Mouse (Mus musculus) limb, embryonic 10.5 days (tissue): ENCODE results near the gene Tssc4. TPM values are rescaled to one million over a fixed set of nuclear protein-coding genes. Genes with fewer than 3 reads are reported as not detected.

ENCODE experiments used
- DNase-seq: peaks from one replicate; pipeline ENCODE4 v3.0.0-alpha.2; 2017; ENCODE audit warnings: low spot score
- H3K27ac ChIP-seq: fragments of 300-500 bp; sonication (generic); 2 replicates; pipeline ENCODE4 v1.5.1; 2016; ENCODE audit warnings: mild to moderate bottlenecking
- H3K27me3 ChIP-seq: fragments of 300-500 bp; sonication (generic); 2 replicates; pipeline ENCODE4 v1.6.1; 2016; ENCODE audit warnings: low read depth, mild to moderate bottlenecking; ENCODE audit not compliant: poor library complexity, severe bottlenecking
- H3K36me3 ChIP-seq: fragments of 300-500 bp; sonication (generic); 2 replicates; pipeline ENCODE4 v1.6.1; 2016; ENCODE audit warnings: mild to moderate bottlenecking, moderate library complexity
- H3K4me1 ChIP-seq: fragments of 300-500 bp; sonication (generic); 2 replicates; pipeline ENCODE4 v1.6.1; 2016
- H3K4me3 ChIP-seq: fragments of 300-500 bp; sonication (generic); 2 replicates; pipeline ENCODE4 v1.5.1; 2016; ENCODE audit warnings: mild to moderate bottlenecking, moderate library complexity
- H3K9me3 ChIP-seq: fragments of 300-500 bp; sonication (generic); replicated peaks from 2 replicates; pipeline ENCODE4 v1.6.1; 2016; ENCODE audit warnings: mild to moderate bottlenecking
- WGBS: fragments of 180-500 bp; shearing (Covaris S2); methylation state at CpG from one replicate; pipeline ENCODE4 v1.1.7; 2016; 5-methylcytosine and 5-hydroxymethylcytosine counted together
- polyA plus RNA-seq: library from polyadenylated mRNA; unstranded; fragments of >200 nt; fragmentation: Nextera tagmentation; extraction: Ambion mirVana; gene quantifications from 2 replicates; pipeline ENCODE4 v1.2.1, GENCODE M21; 2016

Gene Tssc4
- polyA plus RNA-seq: 145 and 157 TPM in 2 replicates

DNA sequence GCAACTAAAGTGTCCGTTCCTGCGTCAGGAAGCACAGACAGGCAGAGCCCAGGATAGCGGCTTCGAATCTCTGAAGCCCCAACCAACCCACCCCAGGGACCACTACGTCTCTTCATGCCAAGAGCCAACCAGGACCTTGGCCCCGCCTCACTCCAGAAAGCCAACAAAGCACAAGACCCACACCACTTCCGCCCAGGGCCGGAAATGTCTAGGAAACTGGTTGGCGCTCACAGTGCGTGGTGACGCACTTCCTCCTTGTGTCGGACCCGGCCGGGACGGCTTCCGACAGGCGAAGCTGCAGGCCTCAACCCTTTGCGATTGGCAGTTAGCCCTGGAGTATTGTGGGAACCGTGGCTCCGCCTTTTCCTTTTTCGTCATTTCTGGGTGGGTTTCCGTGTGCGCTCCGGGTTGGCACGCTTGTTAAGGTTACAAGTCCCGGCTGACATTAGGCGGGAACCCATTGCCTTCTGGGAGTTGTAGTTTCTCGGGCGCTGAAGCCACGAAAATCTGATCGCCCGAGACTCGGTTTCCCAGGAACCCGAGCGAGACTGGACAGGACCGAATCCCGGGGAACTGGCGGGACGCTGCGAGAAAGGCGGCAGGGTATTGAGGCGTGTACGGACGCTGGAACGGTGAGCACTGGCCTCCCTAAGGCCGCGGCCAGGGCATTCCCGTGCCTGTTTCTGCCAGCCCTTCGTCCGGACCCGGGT is at the start of gene Tssc4:
Gene Tssc4, plus strand, starts transcription at position 368 of the 710 bp plus-strand sequence.
- Histone ChIP-seq H3K4me3 (peak within 1 kb of the TSS; percentile 87), H3K4me1 (peaks cover 30% of the 10 kb centered on the region), H3K27ac (peak within 1 kb of the TSS; percentile 91), H3K9me3 (no peaks in the 10 kb centered on the region), H3K27me3 (no peaks in the 10 kb centered on the region), H3K36me3 (peaks cover 71% of the 10 kb centered on the region)
- DNase-seq: peak; percentile 96
- under 1% methylated on average over 51 of the region's 51 CpGs for WGBS

DNA sequence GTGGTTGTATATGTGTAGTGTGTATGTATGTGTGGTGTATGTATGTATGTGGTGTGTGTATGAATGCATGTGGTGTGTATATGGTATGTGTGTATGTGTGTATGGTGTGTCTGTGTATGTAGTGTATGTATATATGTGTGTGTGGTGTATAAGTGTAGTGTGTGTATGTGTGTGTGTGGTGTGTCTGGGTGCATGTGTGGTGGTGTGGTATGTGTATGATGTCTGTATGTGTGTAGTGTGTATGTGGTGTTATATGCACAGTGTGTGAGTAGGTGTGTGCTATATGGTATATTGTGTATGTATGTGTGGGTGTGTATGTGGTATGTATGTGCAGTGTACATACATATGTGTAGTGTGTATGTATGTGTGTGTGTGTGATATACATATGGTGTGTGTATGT is 49.0 kb upstream of the Tssc4 start:
- Histone ChIP-seq H3K4me1 (peaks cover 20% of the 10 kb centered on the region), H3K9me3 (no peaks in the 10 kb centered on the region), H3K27me3 (no peaks in the 10 kb centered on the region), H3K4me3 (no peak overlapping the region), H3K27ac (no peak overlapping the region), H3K36me3 (no peaks in the 10 kb centered on the region)
- DNase-seq: no peak

DNA sequence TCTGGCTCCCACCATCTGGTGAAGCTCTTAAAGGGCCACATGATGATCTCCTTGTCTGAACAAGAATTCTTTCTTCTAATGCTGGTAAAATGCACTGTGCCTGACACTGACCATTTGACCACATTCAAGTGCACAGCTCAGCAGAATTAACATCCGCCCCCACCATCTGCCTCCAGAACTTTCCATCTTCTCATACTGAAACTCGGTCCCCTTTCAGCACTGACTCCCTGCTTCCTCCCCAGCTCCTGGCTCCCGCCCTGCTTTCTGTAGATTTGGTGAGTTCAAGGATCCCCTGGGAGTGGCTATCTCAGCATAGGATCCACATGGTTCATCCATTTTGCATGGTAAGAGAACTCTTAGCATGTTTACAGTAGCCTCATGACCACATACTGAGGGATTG is 48.3 kb upstream of the Tssc4 start:
- no peak for DNase-seq
- no peak overlapping the region for H3K4me3 ChIP-seq
- peaks cover 15% of the 10 kb centered on the region for H3K4me1 ChIP-seq
- peak overlapping the region; percentile 15; the same call in 1 of the 2 replicates for H3K27ac ChIP-seq
- H3K36me3 ChIP-seq: no peaks in the 10 kb centered on the region
- 76% methylated on average over 3 of the region's 3 CpGs for WGBS
- no peaks in the 10 kb centered on the region for H3K27me3 ChIP-seq
- H3K9me3 ChIP-seq: no peaks in the 10 kb centered on the region

DNA sequence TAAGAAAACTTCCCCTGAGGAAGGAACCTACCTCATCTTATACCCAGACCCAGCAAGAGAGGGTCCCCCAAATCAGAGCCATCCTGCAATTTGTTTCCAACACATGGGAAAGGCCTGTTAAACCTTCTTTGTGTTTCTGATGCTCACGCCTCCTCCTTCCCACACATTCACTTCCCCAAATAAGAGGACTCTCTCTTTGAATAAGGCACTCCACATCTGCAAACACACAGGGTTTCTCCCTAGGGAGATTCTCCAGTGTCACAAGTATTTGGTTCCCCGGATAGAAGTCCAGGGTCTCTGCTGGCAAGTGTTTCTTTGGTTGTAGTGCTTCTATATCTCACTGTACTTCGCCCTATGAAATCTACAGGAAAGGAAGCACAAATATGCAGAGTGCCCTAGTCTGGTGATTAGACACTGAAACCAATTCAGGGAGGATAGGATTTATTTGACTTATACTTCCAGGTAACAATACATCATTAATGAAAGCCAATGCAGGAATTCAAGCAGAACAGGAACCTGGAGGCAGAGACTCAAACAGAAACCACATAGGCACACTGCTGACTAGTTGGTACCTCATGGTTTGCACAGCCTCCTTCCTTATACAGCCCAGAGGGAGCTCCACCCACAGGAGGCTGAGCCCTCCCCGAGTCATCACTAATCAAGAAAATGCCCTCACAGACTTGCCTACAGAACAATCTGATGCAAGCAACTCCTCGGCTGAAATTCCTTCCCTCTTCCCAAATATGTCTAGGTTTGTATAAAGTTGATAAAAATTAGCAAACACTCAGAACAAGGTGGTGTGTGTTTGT is 47.5 kb upstream of the Tssc4 start:
- Histone ChIP-seq H3K4me1 (peaks cover 9% of the 10 kb centered on the region), H3K4me3 (no peak overlapping the region), H3K9me3 (no peaks in the 10 kb centered on the region), H3K27ac (no peak overlapping the region), H3K27me3 (no peaks in the 10 kb centered on the region), H3K36me3 (no peaks in the 10 kb centered on the region)
- 70% methylated on average over 5 of the region's 5 CpGs for WGBS
- no peak for DNase-seq

DNA sequence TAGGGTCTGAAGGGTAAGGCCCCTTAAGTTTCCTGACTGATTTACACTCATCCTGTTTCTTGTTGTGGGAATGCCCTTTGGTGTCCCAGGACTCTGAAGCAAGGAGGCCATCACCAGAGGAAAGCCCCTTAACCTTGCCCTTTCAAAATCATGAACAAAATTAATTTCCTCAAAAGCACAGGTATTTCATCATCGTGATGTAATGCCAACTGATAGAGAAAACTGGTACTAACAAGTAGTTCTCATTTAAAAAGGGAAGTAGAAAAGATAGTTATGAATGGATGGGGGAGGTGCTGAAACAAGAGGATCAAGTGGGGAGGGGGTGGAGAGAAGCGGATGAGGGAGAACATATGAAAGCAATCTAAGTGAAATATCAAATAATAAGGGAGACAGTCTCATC is 45.5 kb upstream of the Tssc4 start:
- H3K27ac ChIP-seq: no peak overlapping the region
- no peak for DNase-seq
- H3K36me3 ChIP-seq: no peaks in the 10 kb centered on the region
- no peak overlapping the region for H3K4me3 ChIP-seq
- no peaks in the 10 kb centered on the region for H3K27me3 ChIP-seq
- H3K4me1 ChIP-seq: peaks cover 4% of the 10 kb centered on the region
- 93% methylated on average over 2 of the region's 2 CpGs for WGBS
- no peaks in the 10 kb centered on the region for H3K9me3 ChIP-seq

GRCm38 (mm10) chr7:143024293-143024692 is 44.8 kb upstream of the Tssc4 start:
- H3K4me1 ChIP-seq: peaks cover 4% of the 10 kb centered on the region
- no peaks in the 10 kb centered on the region for H3K9me3 ChIP-seq
- no peak overlapping the region for H3K4me3 ChIP-seq
- no peaks in the 10 kb centered on the region for H3K27me3 ChIP-seq
- H3K36me3 ChIP-seq: no peaks in the 10 kb centered on the region
- H3K27ac ChIP-seq: no peak overlapping the region
- DNase-seq: no peak
- 95% methylated on average over 1 of the region's 1 CpGs for WGBS

GRCm38 (mm10) chr7:143025496-143025895 is 43.6 kb upstream of the Tssc4 start:
- DNase-seq: no peak
- Histone ChIP-seq H3K36me3 (no peaks in the 10 kb centered on the region), H3K27me3 (no peaks in the 10 kb centered on the region), H3K9me3 (no peaks in the 10 kb centered on the region), H3K4me1 (peaks cover 2% of the 10 kb centered on the region), H3K27ac (no peak overlapping the region), H3K4me3 (no peak overlapping the region)
- 94% methylated on average over 3 of the region's 3 CpGs for WGBS

GRCm38 (mm10) chr7:143027196-143027595 is 41.9 kb upstream of the Tssc4 start:
- H3K4me1 ChIP-seq: no peaks in the 10 kb centered on the region
- 95% methylated on average over 4 of the region's 4 CpGs for WGBS
- no peak overlapping the region for H3K4me3 ChIP-seq
- no peak overlapping the region for H3K27ac ChIP-seq
- H3K36me3 ChIP-seq: no peaks in the 10 kb centered on the region
- no peaks in the 10 kb centered on the region for H3K27me3 ChIP-seq
- DNase-seq: no peak
- no peaks in the 10 kb centered on the region for H3K9me3 ChIP-seq

GRCm38 (mm10) chr7:143031816-143032215 is 37.2 kb upstream of the Tssc4 start:
- H3K4me3 ChIP-seq: no peak overlapping the region
- no peaks in the 10 kb centered on the region for H3K9me3 ChIP-seq
- H3K36me3 ChIP-seq: no peaks in the 10 kb centered on the region
- H3K27ac ChIP-seq: no peak overlapping the region
- no peaks in the 10 kb centered on the region for H3K4me1 ChIP-seq
- no peaks in the 10 kb centered on the region for H3K27me3 ChIP-seq
- DNase-seq: no peak
- 93% methylated on average over 1 of the region's 1 CpGs for WGBS

GRCm38 (mm10) chr7:143033581-143033980 is 35.5 kb upstream of the Tssc4 start:
- Histone ChIP-seq H3K4me1 (no peaks in the 10 kb centered on the region), H3K4me3 (no peak overlapping the region), H3K36me3 (no peaks in the 10 kb centered on the region), H3K27me3 (no peaks in the 10 kb centered on the region), H3K27ac (no peak overlapping the region), H3K9me3 (no peaks in the 10 kb centered on the region)
- WGBS: 92% methylated on average over 4 of the region's 4 CpGs
- no peak for DNase-seq

- no peaks in the 10 kb centered on the region for H3K36me3 ChIP-seq
- no peaks in the 10 kb centered on the region for H3K4me1 ChIP-seq
- no peak for DNase-seq
- H3K27me3 ChIP-seq: no peaks in the 10 kb centered on the region
- WGBS: 97% methylated on average over 2 of the region's 2 CpGs
- H3K9me3 ChIP-seq: no peaks in the 10 kb centered on the region
- H3K4me3 ChIP-seq: no peak overlapping the region
- H3K27ac ChIP-seq: no peak overlapping the region
Measured at GRCm38 (mm10) chr7:143034112-143034511, 34.9 kb upstream of the Tssc4 start.

DNA sequence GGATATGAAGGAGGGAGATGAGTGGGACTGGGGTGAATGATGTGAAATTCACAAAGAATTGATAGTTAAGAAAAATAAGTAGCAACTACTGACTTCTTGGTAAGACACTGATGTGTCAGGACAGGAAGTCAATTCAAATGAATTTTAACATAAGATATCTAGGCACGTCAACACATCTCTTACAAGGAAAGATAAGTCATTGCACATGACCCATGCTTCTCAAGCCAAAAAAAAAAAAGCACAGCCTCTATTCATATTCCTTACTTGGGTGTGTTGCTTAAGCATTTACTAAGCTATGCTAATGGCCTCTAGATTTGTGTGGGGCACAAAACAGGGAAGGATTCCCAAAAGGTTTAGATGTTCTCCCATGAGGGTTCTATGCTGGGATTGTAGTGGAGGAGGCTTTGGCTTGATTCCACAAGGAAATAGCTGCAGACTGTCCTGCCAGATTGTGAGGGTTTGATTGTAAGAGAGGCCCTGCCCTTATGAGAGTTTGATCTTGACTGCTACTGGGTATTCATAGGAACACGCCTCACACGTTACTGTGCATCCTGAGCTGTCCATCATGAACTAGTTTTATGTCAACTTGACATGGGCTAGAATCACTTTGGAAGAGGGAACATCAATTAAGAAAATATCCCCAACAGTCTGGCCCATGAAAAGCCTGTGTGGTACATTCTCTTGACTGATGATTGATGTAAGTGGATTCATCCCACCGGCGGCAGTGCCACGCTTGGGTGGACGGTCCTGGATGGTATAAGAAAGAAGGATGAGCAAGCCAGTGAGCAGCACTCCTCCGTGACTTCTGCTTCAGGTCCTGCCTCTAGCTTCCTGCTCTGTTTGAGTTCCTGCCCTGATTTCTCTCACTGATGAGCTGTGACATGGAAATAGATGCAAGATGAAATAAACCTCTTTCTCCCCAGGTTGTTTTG is 34.3 kb upstream of the Tssc4 start:
- Histone ChIP-seq H3K36me3 (no peaks in the 10 kb centered on the region), H3K4me1 (no peaks in the 10 kb centered on the region), H3K4me3 (no peak overlapping the region), H3K9me3 (no peaks in the 10 kb centered on the region), H3K27me3 (no peaks in the 10 kb centered on the region), H3K27ac (no peak overlapping the region)
- 91% methylated on average over 8 of the region's 8 CpGs for WGBS
- no peak for DNase-seq
